Mouse (Mus musculus) spleen, postnatal 14 days (tissue): ENCODE data around the gene Exosc2.

Source experiments
- DNase-seq, 2 experiments: peaks; one replicate each; pipeline ENCODE4 v3.0.0; 2021 to 2022; ENCODE audit warnings: low spot score in 2 of 2

The Exosc2 gene

GRCm38 (mm10) chr2:31670551-31671035 lies at the start of gene Exosc2:
Gene Exosc2, plus strand, starts transcription at chr2:31670715.
- DNase-seq, result peak; percentile 74 to 84

- no peak for DNase-seq
Measured at GRCm38 (mm10) chr2:31633531-31633930, 37.0 kb upstream of the Exosc2 start.

- DNase-seq, result no peak
Measured at GRCm38 (mm10) chr2:31635281-31636137, 35.0 kb upstream of the Exosc2 start.

- no peak for DNase-seq
Measured at GRCm38 (mm10) chr2:31636138-31636741, 34.3 kb upstream of the Exosc2 start.

- no peak for DNase-seq
Measured at GRCm38 (mm10) chr2:31636742-31637141, 33.8 kb upstream of the Exosc2 start.

GRCm38 (mm10) chr2:31637311-31637710 lies 33.2 kb upstream of the Exosc2 start:
- DNase-seq, result no peak

GRCm38 (mm10) chr2:31637807-31638206 lies 32.7 kb upstream of the Exosc2 start:
- DNase-seq, result no peak

GRCm38 (mm10) chr2:31638581-31639465 lies 31.7 kb upstream of the Exosc2 start:
- DNase-seq, result no peak

- no peak for DNase-seq
Measured at GRCm38 (mm10) chr2:31639466-31639760, 31.1 kb upstream of the Exosc2 start.

GRCm38 (mm10) chr2:31639901-31640608 lies 30.5 kb upstream of the Exosc2 start, which contains the start of gene Prdm12:
Gene Prdm12, plus strand, starts transcription at chr2:31640037.
- DNase-seq, result no peak

- no peak for DNase-seq
Measured at GRCm38 (mm10) chr2:31640609-31641507, 29.7 kb upstream of the Exosc2 start.

GRCm38 (mm10) chr2:31641508-31641830 lies 29.0 kb upstream of the Exosc2 start:
- no peak for DNase-seq

GRCm38 (mm10) chr2:31641929-31642328 lies 28.6 kb upstream of the Exosc2 start:
- no peak for DNase-seq

- no peak for DNase-seq
Measured at GRCm38 (mm10) chr2:31653971-31654853, 16.3 kb upstream of the Exosc2 start.

- peak in 1 of 2 experiments; percentile 16 for DNase-seq
Measured at GRCm38 (mm10) chr2:31654854-31655559, 15.5 kb upstream of the Exosc2 start.

- no peak for DNase-seq
Measured at GRCm38 (mm10) chr2:31656374-31656773, 14.1 kb upstream of the Exosc2 start.

- no peak for DNase-seq
Measured at GRCm38 (mm10) chr2:31662939-31663803, 7.3 kb upstream of the Exosc2 start.

GRCm38 (mm10) chr2:31663804-31664180 lies 6.7 kb upstream of the Exosc2 start:
- no peak for DNase-seq
